Mouse (Mus musculus) stomach, adult 2 months (tissue): ENCODE data around the gene Esm1. TPM values are rescaled to one million over a fixed set of nuclear protein-coding genes. Genes with fewer than 3 reads are reported as not detected.

Source experiments
- polyA plus RNA-seq: library from polyadenylated mRNA; depleted of rRNA; stranded (reverse); fragments of >200 nt; gene quantifications from 2 replicates; pipeline ENCODE4 v1.2.3, GENCODE M21; 2012; rRNA removed

The Esm1 gene
- polyA plus RNA-seq, result 1.6 and 2.5 TPM in 2 replicates

GRCm38 (mm10) chr13:113209624-113210023, at the start of gene Esm1:
TSS of gene Esm1 (plus strand) at chr13:113209659.

GRCm38 (mm10) chr13:113225811-113226210, 16.4 kb downstream of the Esm1 start, which contains the start of gene Gzmk:
TSS of gene Gzmk (minus strand) at chr13:113225908.

Other genes with a start within 250 kb of the Esm1 start
- 0.30 and 0.43 TPM in 2 replicates for gene Ccno, start 221.9 kb upstream of the Esm1 start, polyA plus RNA-seq
- 0.14 TPM in 1 of 2 replicates, not detected in the other for gene Mcidas, start 215.8 kb upstream of the Esm1 start, polyA plus RNA-seq
- gene Cdc20b, start 174.5 kb upstream of the Esm1 start, polyA plus RNA-seq, result not detected in 2 replicates
- 0.13 and 0.27 TPM in 2 replicates for gene Gpx8, start 163.2 kb upstream of the Esm1 start, polyA plus RNA-seq
- not detected in 2 replicates for gene Gzma, start 108.7 kb upstream of the Esm1 start, polyA plus RNA-seq
- not detected in 2 replicates for gene Gzmk, start 16.2 kb downstream of the Esm1 start, polyA plus RNA-seq
- 0.08 and 0.16 TPM in 2 replicates for gene BC067074, start 83.5 kb downstream of the Esm1 start, polyA plus RNA-seq